Mouse (Mus musculus) kidney, adult 2 months (tissue): ENCODE measurements around the gene Cfap97d1.

Source experiments
- CTCF ChIP-seq: fragments of 200-500 bp; conservative IDR thresholded peaks from 2 replicates; pipeline ENCODE4 v1.5.1; 2011; ENCODE audit warnings: low read depth, mild to moderate bottlenecking, control low read depth, low read length, moderate library complexity, mixed read lengths; ENCODE audit not compliant: insufficient read depth, insufficient read length
- POLR2A ChIP-seq: fragments of 200-500 bp; IDR thresholded peaks from one replicate; pipeline ENCODE4 v1.6.1; 2011; ENCODE audit warnings: low read depth, low read length, control low read depth

DNA sequence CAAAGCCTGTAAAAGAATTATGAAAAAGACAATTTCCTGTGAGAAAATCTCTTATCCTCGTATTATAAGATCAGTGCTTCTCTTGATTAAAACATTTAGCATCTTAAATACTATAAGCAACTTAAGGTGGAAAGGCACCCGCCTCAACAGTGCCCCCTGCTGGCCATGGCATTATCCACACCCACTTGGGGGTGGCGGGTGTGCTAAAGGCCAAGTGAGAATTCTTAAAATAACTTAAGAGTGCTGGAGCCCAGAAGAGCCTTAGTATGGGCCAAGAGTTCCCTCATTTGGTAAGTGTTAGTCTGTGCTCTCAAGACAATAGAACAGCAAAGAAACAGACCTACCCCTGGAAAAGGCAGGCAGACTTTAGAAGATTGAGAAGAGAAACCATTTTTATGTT lies 12.7 kb upstream of the Cfap97d1 start:
- TF ChIP-seq POLR2A = no peak
- TF ChIP-seq CTCF = peak; percentile 65
